Mouse (Mus musculus): Measurements from ENCODE around the gene Txn1.

- no peak for TF ChIP-seq CTCF (IDR thresholded peaks at IDR 0.05; ENCODE audit: low read depth, low read length)
- TF ChIP-seq POLR2A (IDR thresholded peaks at IDR 0.05; ENCODE audit: insufficient read depth, low read length): no peak
Measured at GRCm38 (mm10) chr4:57906708-57907107, 49.5 kb downstream of the Txn1 start.
